Mouse (Mus musculus): ENCODE measurements at regions not wholly inside any gene's neighbourhood (a gene's known extent, or its start where the extent isn't known, plus 50 kb on each side); places are given as distances from the start of the nearest gene placed in this dataset.
"Not testable (repeated sequence)": the region's sequence is repeated elsewhere in the genome, so short reads cannot be mapped to it uniquely, and the experiment has no call there.

- DNase-seq (ENCODE audit: low spot score), result peak; percentile 23
These were observed 149.3 kb upstream of the Kctd3 start for GRCm38 (mm10) chr1:189156906-189157305.

- DNase-seq (ENCODE audit: low spot score), result no peak
These were observed 146.7 kb upstream of the Kctd3 start for GRCm38 (mm10) chr1:189154376-189154775.

GRCm38 (mm10) chr1:189153150-189153549 lies 145.5 kb upstream of the Kctd3 start:
- DNase-seq (ENCODE audit: low spot score), result no peak

- no peak for DNase-seq (ENCODE audit: low spot score)
These were observed 135.4 kb upstream of the Kctd3 start for GRCm38 (mm10) chr1:189142982-189143451.

- no peak for DNase-seq (ENCODE audit: low spot score)
These were observed 134.9 kb upstream of the Kctd3 start for GRCm38 (mm10) chr1:189142551-189142950.

GRCm38 (mm10) chr1:189141694-189142093 lies 134.1 kb upstream of the Kctd3 start:
- DNase-seq (ENCODE audit: low spot score), result no peak

GRCm38 (mm10) chr1:189136731-189137385 lies 129.2 kb upstream of the Kctd3 start:
- no peak for DNase-seq (ENCODE audit: low spot score)

GRCm38 (mm10) chr1:189135826-189136225 lies 128.2 kb upstream of the Kctd3 start:
- DNase-seq (ENCODE audit: low spot score), result no peak

GRCm38 (mm10) chr1:189128706-189129105 lies 121.1 kb upstream of the Kctd3 start:
- DNase-seq (ENCODE audit: low spot score), result no peak

- DNase-seq (ENCODE audit: low spot score), result not testable (repeated sequence)
These were observed 120.6 kb upstream of the Kctd3 start for GRCm38 (mm10) chr1:189128246-189128645.

- DNase-seq (ENCODE audit: low spot score), result no peak
These were observed 119.7 kb upstream of the Kctd3 start for GRCm38 (mm10) chr1:189127367-189127766.

- DNase-seq (ENCODE audit: low spot score), result no peak
These were observed 112.5 kb upstream of the Kctd3 start for GRCm38 (mm10) chr1:189119941-189120735.

GRCm38 (mm10) chr1:189119005-189119404 lies 111.4 kb upstream of the Kctd3 start:
- not testable (repeated sequence) for DNase-seq (ENCODE audit: low spot score)

- no peak for DNase-seq (ENCODE audit: low spot score)
These were observed 110.9 kb upstream of the Kctd3 start for GRCm38 (mm10) chr1:189118582-189118981.

GRCm38 (mm10) chr1:189115914-189116313 lies 108.3 kb upstream of the Kctd3 start:
- no peak for DNase-seq (ENCODE audit: low spot score)

- no peak for DNase-seq (ENCODE audit: low spot score)
These were observed 107.6 kb upstream of the Kctd3 start for GRCm38 (mm10) chr1:189115279-189115678.

- no peak for DNase-seq (ENCODE audit: low spot score)
These were observed 100.8 kb upstream of the Kctd3 start for GRCm38 (mm10) chr1:189108260-189109035.

- DNase-seq (ENCODE audit: low spot score), result peak; percentile 44
These were observed 100.2 kb upstream of the Kctd3 start for GRCm38 (mm10) chr1:189107841-189108240.

- DNase-seq (ENCODE audit: low spot score), result no peak
These were observed 99.5 kb upstream of the Kctd3 start for GRCm38 (mm10) chr1:189107156-189107555.

GRCm38 (mm10) chr1:189105276-189105675 lies 97.6 kb upstream of the Kctd3 start:
- no peak for DNase-seq (ENCODE audit: low spot score)

- DNase-seq (ENCODE audit: low spot score), result no peak
These were observed 95.1 kb upstream of the Kctd3 start for GRCm38 (mm10) chr1:189102781-189103180.

- no peak for DNase-seq (ENCODE audit: low spot score)
These were observed 91.5 kb upstream of the Kctd3 start for GRCm38 (mm10) chr1:189099121-189099520.

- no peak for DNase-seq (ENCODE audit: low spot score)
These were observed 85.2 kb upstream of the Kctd3 start for GRCm38 (mm10) chr1:189092819-189093218.

All from layer of hippocampus, adult 11-12 months (tissue).